Mouse (Mus musculus): ENCODE results near the gene Acot11.

GRCm38 (mm10) chr4:106827738-106828361 lies 23.1 kb upstream of the Acot11 start:
- TF ChIP-seq CTCF (IDR thresholded peaks at IDR 0.05; ENCODE audit: borderline replicate concordance, control insufficient read depth, extremely low read depth, insufficient read depth, low read length, poor library complexity) (peak; percentile 62; the same call in 1 of the 2 replicates), POLR2A (IDR thresholded peaks at IDR 0.05; ENCODE audit: control insufficient read depth, extremely low read depth, insufficient read depth, low read length, poor library complexity) (no peak)
